Mouse (Mus musculus): ENCODE data around the gene Psmb5. TPM values are rescaled to one million over a fixed set of nuclear protein-coding genes. Genes with fewer than 3 reads are reported as not detected.
"Not testable (repeated sequence)": the region's sequence is repeated elsewhere in the genome, so short reads cannot be mapped to it uniquely, and the experiment has no call there.

Psmb5 gene
- polyA plus RNA-seq, 1 experiment from 2014 or later: 414 TPM

GRCm38 (mm10) chr14:54623334-54623733 lies 5.5 kb upstream of the Psmb5 start:
- no peak overlapping the region for H3K4me2 ChIP-seq (ENCODE audit: low read depth, low read length, severe bottlenecking)
- no peak overlapping the region for H3K27ac ChIP-seq (ENCODE audit: low read depth, low read length)
- no peak overlapping the region for H3K9ac ChIP-seq (ENCODE audit: low read length)
- H3K4me1 ChIP-seq (replicated peaks; ENCODE audit: control insufficient read depth, insufficient read depth, low read length): no peaks in the 10 kb centered on the region
- no peak overlapping the region for H3K4me3 ChIP-seq (ENCODE audit: low read depth, low read length)
- no peaks in the 10 kb centered on the region for H3K27me3 ChIP-seq (ENCODE audit: control insufficient read depth, insufficient read depth, low read length)
- H3K9me3 ChIP-seq (ENCODE audit: control insufficient read depth, low read length): no peaks in the 10 kb centered on the region
- 89% methylated on average over 6 of the region's 6 CpGs for WGBS
- no peaks in the 10 kb centered on the region for H3K36me3 ChIP-seq (ENCODE audit: control insufficient read depth, insufficient read depth, low read length)
- ATAC-seq (replicated peaks; ENCODE audit: low FRiP score): no peak
- no peak for DNase-seq (ENCODE audit: low spot score)

GRCm38 (mm10) chr14:54621133-54621532 lies 3.3 kb upstream of the Psmb5 start, which contains the start of gene Psmb11:
Psmb11 (plus strand) TSS chr14:54621433.
- Histone ChIP-seq H3K9ac (ENCODE audit: low read length) (no peak within 1 kb of the TSS), H3K36me3 (ENCODE audit: control insufficient read depth, insufficient read depth, low read length) (no peaks in the 10 kb centered on the region), H3K4me2 (ENCODE audit: low read depth, low read length, severe bottlenecking) (no peak within 1 kb of the TSS), H3K27me3 (ENCODE audit: control insufficient read depth, insufficient read depth, low read length) (no peaks in the 10 kb centered on the region), H3K9me3 (ENCODE audit: control insufficient read depth, low read length) (no peaks in the 10 kb centered on the region), H3K4me3 (ENCODE audit: low read depth, low read length) (no peak within 1 kb of the TSS), H3K27ac (ENCODE audit: low read depth, low read length) (no peak within 1 kb of the TSS), H3K4me1 (replicated peaks; ENCODE audit: control insufficient read depth, insufficient read depth, low read length) (no peaks in the 10 kb centered on the region)
- ATAC-seq (replicated peaks; ENCODE audit: low FRiP score) (no peak), DNase-seq (ENCODE audit: low spot score) (no peak)
- 93% methylated on average over 1 of the region's 1 CpGs for WGBS

- ATAC-seq (replicated peaks; ENCODE audit: low FRiP score) (peak; percentile 63), DNase-seq (ENCODE audit: low spot score) (peak; percentile 67)
- H3K9ac ChIP-seq (ENCODE audit: low read length): peak overlapping the region; percentile 93
- no peaks in the 10 kb centered on the region for H3K9me3 ChIP-seq (ENCODE audit: control insufficient read depth, low read length)
- no peaks in the 10 kb centered on the region for H3K27me3 ChIP-seq (ENCODE audit: control insufficient read depth, insufficient read depth, low read length)
- H3K4me2 ChIP-seq (ENCODE audit: low read depth, low read length, severe bottlenecking): peak overlapping the region; percentile 71
- H3K4me1 ChIP-seq (replicated peaks; ENCODE audit: control insufficient read depth, insufficient read depth, low read length): no peaks in the 10 kb centered on the region
- H3K4me3 ChIP-seq (ENCODE audit: low read depth, low read length): peak overlapping the region; percentile 83
- peaks cover 3% of the 10 kb centered on the region; the same call in 1 of the 2 replicates for H3K36me3 ChIP-seq (ENCODE audit: control insufficient read depth, insufficient read depth, low read length)
- H3K27ac ChIP-seq (ENCODE audit: low read depth, low read length): no peak overlapping the region
- 2% methylated on average over 38 of the region's 38 CpGs for WGBS
These were observed 498 bp downstream of the Psmb5 start for GRCm38 (mm10) chr14:54617152-54617896.

GRCm38 (mm10) chr14:54616226-54616825 lies 1.5 kb downstream of the Psmb5 start:
- Histone ChIP-seq H3K4me1 (replicated peaks; ENCODE audit: control insufficient read depth, insufficient read depth, low read length) (no peaks in the 10 kb centered on the region), H3K4me3 (ENCODE audit: low read depth, low read length) (no peak overlapping the region), H3K27ac (ENCODE audit: low read depth, low read length) (no peak overlapping the region), H3K9ac (ENCODE audit: low read length) (no peak overlapping the region), H3K4me2 (ENCODE audit: low read depth, low read length, severe bottlenecking) (no peak overlapping the region), H3K27me3 (ENCODE audit: control insufficient read depth, insufficient read depth, low read length) (no peaks in the 10 kb centered on the region), H3K36me3 (ENCODE audit: control insufficient read depth, insufficient read depth, low read length) (peaks cover 3% of the 10 kb centered on the region; the same call in 1 of the 2 replicates), H3K9me3 (ENCODE audit: control insufficient read depth, low read length) (no peaks in the 10 kb centered on the region)
- DNase-seq (ENCODE audit: low spot score): no peak
- WGBS: 94% methylated on average over 16 of the region's 16 CpGs
- no peak for ATAC-seq (replicated peaks; ENCODE audit: low FRiP score)

DNA sequence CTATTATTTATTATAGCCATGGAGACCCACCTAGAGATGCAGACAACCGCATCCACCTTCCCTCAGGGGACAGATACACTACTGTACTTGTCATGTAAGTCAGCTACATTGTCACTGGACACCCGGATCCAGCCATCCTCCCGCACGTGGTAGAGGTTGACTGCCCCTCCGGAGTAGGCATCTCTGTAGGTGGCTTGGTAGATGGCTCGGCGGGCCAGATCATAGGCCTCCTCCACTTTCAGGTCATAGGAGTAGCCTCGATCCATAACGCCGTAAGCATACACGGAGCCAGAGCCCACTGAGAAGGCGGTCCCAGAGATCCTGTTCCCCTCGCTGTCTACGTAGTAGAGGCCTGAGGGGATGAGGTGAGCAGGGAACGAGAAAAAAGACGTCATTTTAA lies 3.7 kb downstream of the Psmb5 start:
- DNase-seq (ENCODE audit: low spot score); H3K9ac ChIP-seq (ENCODE audit: low read length); H3K9me3 ChIP-seq (ENCODE audit: control insufficient read depth, low read length); H3K4me1 ChIP-seq (replicated peaks; ENCODE audit: control insufficient read depth, insufficient read depth, low read length); H3K27me3 ChIP-seq (ENCODE audit: control insufficient read depth, insufficient read depth, low read length); H3K4me2 ChIP-seq (ENCODE audit: low read depth, low read length, severe bottlenecking); H3K27ac ChIP-seq (ENCODE audit: low read depth, low read length); ATAC-seq (replicated peaks; ENCODE audit: low FRiP score); H3K4me3 ChIP-seq (ENCODE audit: low read depth, low read length); H3K36me3 ChIP-seq (ENCODE audit: control insufficient read depth, insufficient read depth, low read length): not testable (repeated sequence)
- 89% methylated on average over 16 of the region's 16 CpGs for WGBS

- Histone ChIP-seq H3K9me3 (ENCODE audit: control insufficient read depth, low read length) (no peaks in the 10 kb centered on the region), H3K36me3 (ENCODE audit: control insufficient read depth, insufficient read depth, low read length) (peaks cover 3% of the 10 kb centered on the region; the same call in 1 of the 2 replicates), H3K4me3 (ENCODE audit: low read depth, low read length) (no peak overlapping the region), H3K27ac (ENCODE audit: low read depth, low read length) (no peak overlapping the region), H3K4me2 (ENCODE audit: low read depth, low read length, severe bottlenecking) (no peak overlapping the region), H3K4me1 (replicated peaks; ENCODE audit: control insufficient read depth, insufficient read depth, low read length) (peaks cover 2% of the 10 kb centered on the region; the same call in 1 of the 2 replicates), H3K27me3 (ENCODE audit: control insufficient read depth, insufficient read depth, low read length) (no peaks in the 10 kb centered on the region), H3K9ac (ENCODE audit: low read length) (no peak overlapping the region)
- no peak for DNase-seq (ENCODE audit: low spot score)
- ATAC-seq (replicated peaks; ENCODE audit: low FRiP score): no peak
- WGBS: 88% methylated on average over 6 of the region's 6 CpGs
These were observed 7.2 kb downstream of the Psmb5 start for GRCm38 (mm10) chr14:54610648-54611047.

- H3K9me3 ChIP-seq (ENCODE audit: control insufficient read depth, low read length): no peaks in the 10 kb centered on the region
- no peak overlapping the region for H3K27ac ChIP-seq (ENCODE audit: low read depth, low read length)
- WGBS: 84% methylated on average over 4 of the region's 4 CpGs
- no peak overlapping the region for H3K4me3 ChIP-seq (ENCODE audit: low read depth, low read length)
- DNase-seq (ENCODE audit: low spot score): no peak
- H3K4me2 ChIP-seq (ENCODE audit: low read depth, low read length, severe bottlenecking): no peak overlapping the region
- peaks cover 2% of the 10 kb centered on the region; the same call in 1 of the 2 replicates for H3K4me1 ChIP-seq (replicated peaks; ENCODE audit: control insufficient read depth, insufficient read depth, low read length)
- H3K9ac ChIP-seq (ENCODE audit: low read length): no peak overlapping the region
- no peaks in the 10 kb centered on the region; the same call in 1 of the 2 replicates for H3K36me3 ChIP-seq (ENCODE audit: control insufficient read depth, insufficient read depth, low read length)
- H3K27me3 ChIP-seq (ENCODE audit: control insufficient read depth, insufficient read depth, low read length): no peaks in the 10 kb centered on the region
- ATAC-seq (replicated peaks; ENCODE audit: low FRiP score): no peak
These were observed 7.9 kb downstream of the Psmb5 start for GRCm38 (mm10) chr14:54609962-54610361.

- Histone ChIP-seq H3K27ac (ENCODE audit: low read depth, low read length) (no peak overlapping the region), H3K27me3 (ENCODE audit: control insufficient read depth, insufficient read depth, low read length) (no peaks in the 10 kb centered on the region), H3K9ac (ENCODE audit: low read length) (no peak overlapping the region), H3K4me2 (ENCODE audit: low read depth, low read length, severe bottlenecking) (no peak overlapping the region), H3K4me3 (ENCODE audit: low read depth, low read length) (no peak overlapping the region), H3K9me3 (ENCODE audit: control insufficient read depth, low read length) (no peaks in the 10 kb centered on the region), H3K4me1 (replicated peaks; ENCODE audit: control insufficient read depth, insufficient read depth, low read length) (peaks cover 2% of the 10 kb centered on the region; the same call in 1 of the 2 replicates), H3K36me3 (ENCODE audit: control insufficient read depth, insufficient read depth, low read length) (no peaks in the 10 kb centered on the region; the same call in 1 of the 2 replicates)
- no peak for ATAC-seq (replicated peaks; ENCODE audit: low FRiP score)
- DNase-seq (ENCODE audit: low spot score): no peak
- 88% methylated on average over 4 of the region's 4 CpGs for WGBS
These were observed 8.6 kb downstream of the Psmb5 start for GRCm38 (mm10) chr14:54609245-54609644.

Measured in forebrain, embryonic 11.5 days (tissue).